In genomic region chr6:143162161-143162877, GRCm38 (mm10) we compare ENCODE assay signal across 11 mouse cellular contexts. TPM values are rescaled to one million over a fixed set of nuclear protein-coding genes. Genes with fewer than 3 reads are reported as not detected.
DNase-seq lines count a peak whose midpoint lies in the region; ATAC-seq and TF ChIP-seq lines count a peak whose summit lies in the region.
"Had no signal": no experiment of that assay in that cellular context is flagged by ENCODE, and none has a peak within 500 bp of the region (broad histone marks: within the 10 kb centered on the region; RNA-seq: fewer than 3 reads in every experiment).

No protein-coding gene starts in this region.

- ATAC-seq in heart, embryonic 16.5 days (replicated peaks; ENCODE audit: extremely low read depth, insufficient read depth, low FRiP score): no peak
- no peak for ATAC-seq in hindbrain, embryonic 15.5 days (ENCODE audit: low FRiP score, low read depth)
- ATAC-seq in intestine, embryonic 16.5 days: no peak

- DNase-seq in heart, adult 9 months (ENCODE audit: low spot score in 2 of 2): no peak
- DNase-seq in testis, postnatal 10 days (ENCODE audit: low spot score): no peak
- DNase-seq in thymus, postnatal 4 days: peak; percentile 68
- no peak for DNase-seq in left cerebral cortex, adult 18-20 months (ENCODE audit: low spot score in 2 of 2)
- DNase-seq: adrenal gland, adult 2 months had no signal

- H3K9me3 ChIP-seq in heart, embryonic 16.5 days (replicated peaks; ENCODE audit: control insufficient read depth, low read length): no peaks in the 10 kb centered on the region
- H3K9me3 ChIP-seq in hindbrain, embryonic 15.5 days: no peaks in the 10 kb centered on the region
- H3K9me3 ChIP-seq in intestine, embryonic 16.5 days (ENCODE audit: control insufficient read depth, low read length): no peaks in the 10 kb centered on the region
- H3K9me3 ChIP-seq: embryonic facial prominence, embryonic 12.5 days; limb, embryonic 12.5 days had no signal

- 0 out of 2 replicates have a peak, but pooled peaks cover 2% of the 10 kb centered on the region for H3K4me1 ChIP-seq in heart, embryonic 16.5 days (ENCODE audit: control insufficient read depth, insufficient read depth, low read length)
- H3K4me1 ChIP-seq in testis, adult 2 months (ENCODE audit: control insufficient read depth, insufficient read depth, low read length): peaks cover 6% of the 10 kb centered on the region
- no peaks in the 10 kb centered on the region; the same call in 1 of the 2 replicates for H3K4me1 ChIP-seq in hindbrain, embryonic 15.5 days (replicated peaks)
- H3K4me1 ChIP-seq in intestine, embryonic 16.5 days (ENCODE audit: control insufficient read depth, insufficient read depth, low read length): 0 out of 2 replicates have a peak, but pooled peaks cover 5% of the 10 kb centered on the region
- H3K4me1 ChIP-seq: limb, embryonic 12.5 days had no signal

- 54% methylated on average over 11 of the region's 12 CpGs for WGBS in heart, embryonic 16.5 days
- WGBS in hindbrain, embryonic 15.5 days: 43% methylated on average over 11 of the region's 12 CpGs
- 41% methylated on average over 11 of the region's 12 CpGs for WGBS in intestine, embryonic 16.5 days

- TF ChIP-seq POLR2A in testis, adult 2 months (IDR thresholded peaks at IDR 0.05; ENCODE audit: control insufficient read depth, low read depth, low read length): no peak

- H3K4me3 ChIP-seq in heart, embryonic 16.5 days (ENCODE audit: low read length): no peak overlapping the region
- peak overlapping the region; percentile 50; the same call in 1 of the 2 replicates for H3K4me3 ChIP-seq in testis, adult 2 months (ENCODE audit: control insufficient read depth, low read depth, low read length)
- H3K4me3 ChIP-seq in hindbrain, embryonic 15.5 days: no peak overlapping the region
- H3K4me3 ChIP-seq in intestine, embryonic 16.5 days (ENCODE audit: low read length): no peak overlapping the region
- H3K4me3 ChIP-seq: embryonic facial prominence, embryonic 12.5 days; limb, embryonic 12.5 days had no signal

- no peak overlapping the region for H3K27ac ChIP-seq in heart, embryonic 16.5 days (ENCODE audit: low read length)
- H3K27ac ChIP-seq in testis, adult 2 months (ENCODE audit: control insufficient read depth, insufficient read depth, low read depth, low read length): no peak overlapping the region
- H3K27ac ChIP-seq in hindbrain, embryonic 15.5 days (replicated peaks): no peak overlapping the region
- H3K27ac ChIP-seq in intestine, embryonic 16.5 days (ENCODE audit: low read length): no peak overlapping the region
- H3K27ac ChIP-seq: embryonic facial prominence, embryonic 12.5 days; limb, embryonic 12.5 days had no signal

- H3K36me3 ChIP-seq in heart, embryonic 16.5 days (ENCODE audit: control insufficient read depth, insufficient read depth): no peaks in the 10 kb centered on the region
- no peaks in the 10 kb centered on the region for H3K36me3 ChIP-seq in testis, adult 2 months (ENCODE audit: control insufficient read depth, insufficient read depth, low read length)
- H3K36me3 ChIP-seq in hindbrain, embryonic 15.5 days: no peaks in the 10 kb centered on the region
- no peaks in the 10 kb centered on the region for H3K36me3 ChIP-seq in intestine, embryonic 16.5 days (ENCODE audit: control insufficient read depth, insufficient read depth, low read length)
- H3K36me3 ChIP-seq: embryonic facial prominence, embryonic 12.5 days; limb, embryonic 12.5 days had no signal

- TF ChIP-seq CTCF in testis, adult 2 months (IDR thresholded peaks at IDR 0.05; ENCODE audit: control insufficient read depth, insufficient read depth, insufficient replicate concordance, low read depth, low read length): no peak

- H3K4me2 ChIP-seq in heart, embryonic 16.5 days (ENCODE audit: low read depth, low read length): peak overlapping the region; percentile 27
- peak overlapping the region; percentile 33 for H3K4me2 ChIP-seq in hindbrain, embryonic 15.5 days
- no peak overlapping the region for H3K4me2 ChIP-seq in intestine, embryonic 16.5 days (ENCODE audit: low read depth, low read length)
- H3K4me2 ChIP-seq: embryonic facial prominence, embryonic 12.5 days; limb, embryonic 12.5 days had no signal

- no peaks in the 10 kb centered on the region for H3K27me3 ChIP-seq in heart, embryonic 16.5 days (ENCODE audit: control insufficient read depth, insufficient read depth, low read length)
- no peaks in the 10 kb centered on the region for H3K27me3 ChIP-seq in testis, adult 2 months (ENCODE audit: control insufficient read depth, insufficient read depth, low read length)
- H3K27me3 ChIP-seq in hindbrain, embryonic 15.5 days: no peaks in the 10 kb centered on the region
- H3K27me3 ChIP-seq in intestine, embryonic 16.5 days (replicated peaks; ENCODE audit: control insufficient read depth, insufficient read depth, low read length): no peaks in the 10 kb centered on the region
- H3K27me3 ChIP-seq: embryonic facial prominence, embryonic 12.5 days; limb, embryonic 12.5 days had no signal

- H3K9ac ChIP-seq in heart, embryonic 16.5 days (ENCODE audit: low read length): no peak overlapping the region
- 0 out of 2 replicates have a peak overlapping the region, but pooled peaks have one; percentile 13 for H3K9ac ChIP-seq in hindbrain, embryonic 15.5 days
- H3K9ac ChIP-seq in intestine, embryonic 16.5 days (ENCODE audit: low read depth, low read length): no peak overlapping the region
- H3K9ac ChIP-seq: embryonic facial prominence, embryonic 12.5 days; limb, embryonic 12.5 days had no signal

RNA-seq across cellular contexts. Expression of gene Etnk1, which starts 4.7 kb away (rescaled TPM):
- 13.3 and 13.4 TPM in 2 replicates for polyA plus RNA-seq in heart, embryonic 16.5 days (2015; fragmentation: Nextera tagmentation; extraction: Ambion mirVana)
- 48.3 and 52.2 TPM in 2 replicates for polyA plus RNA-seq in testis, adult 2 months (2012; rRNA removed)
- 43.8 and 46.4 TPM in 2 replicates for polyA plus RNA-seq in hindbrain, embryonic 15.5 days (2015; fragmentation: Nextera tagmentation; extraction: Ambion mirVana)
- 12.6 and 16.4 TPM in 2 replicates for polyA plus RNA-seq in intestine, embryonic 16.5 days (2015; fragmentation: Nextera tagmentation; extraction: Ambion mirVana)
- 100 to 1,000 TPM; 191 to 198 TPM for total RNA-seq in left cerebral cortex, adult 18-20 months (2021)
